Comparison of ENCODE assay signal across 8 mouse cellular contexts in the genomic region with DNA sequence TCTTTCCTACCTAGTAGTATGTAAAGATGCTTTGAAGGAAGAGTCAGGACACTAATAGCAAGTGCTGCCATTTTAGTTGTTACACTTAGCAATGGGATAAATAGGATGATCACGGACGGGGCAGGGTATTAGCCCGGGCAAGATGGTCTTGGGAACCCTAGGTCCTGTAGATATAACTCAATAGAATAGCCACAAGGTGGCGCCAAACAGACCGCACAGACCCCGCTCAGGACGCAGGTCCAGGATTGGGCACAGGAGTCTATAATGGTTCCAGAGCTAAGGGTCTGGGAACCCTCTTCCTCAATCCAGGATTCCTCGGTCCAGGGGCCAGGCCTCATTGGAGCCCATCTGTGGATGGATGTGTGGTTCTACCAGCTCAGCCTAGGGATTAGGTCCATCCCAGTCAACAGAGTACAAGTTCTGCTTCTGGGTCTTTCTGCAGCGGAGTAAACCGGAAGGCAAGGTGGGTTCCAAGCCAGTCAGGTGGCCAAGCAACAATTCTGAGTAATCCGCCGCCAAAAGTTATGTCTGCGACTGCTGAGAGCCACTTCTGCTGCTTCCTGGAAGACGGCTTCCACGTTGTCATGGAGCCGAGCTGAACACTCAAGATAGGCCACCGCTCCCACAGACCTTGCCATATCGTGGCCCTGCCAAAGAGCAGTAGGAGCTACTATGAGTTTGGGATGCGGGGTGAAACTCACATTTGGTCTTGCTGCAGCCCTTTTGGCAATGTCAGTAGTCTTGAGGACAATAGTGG. TPM values are rescaled to one million over a fixed set of nuclear protein-coding genes. Genes with fewer than 3 reads are reported as not detected.
DNase-seq lines count a peak whose midpoint lies in the region; ATAC-seq and TF ChIP-seq lines count a peak whose summit lies in the region.

No protein-coding gene starts in this region.

- peak; percentile 47; the same call in 1 of the 2 replicates for TF ChIP-seq CTCF in spleen, adult 2 months (IDR thresholded peaks at IDR 0.05; ENCODE audit: extremely low read depth, insufficient read depth, insufficient read length, insufficient replicate concordance)
- peak; percentile 68 for TF ChIP-seq CTCF in liver, postnatal 0 days (IDR thresholded peaks at IDR 0.05; ENCODE audit: low read depth)

- H3K4me2 ChIP-seq in liver, postnatal 0 days (ENCODE audit: low read depth, low read length) = no peak overlapping the region
- H3K4me2 ChIP-seq in forebrain, embryonic 13.5 days = no peak overlapping the region

- DNase-seq in gastrocnemius, adult 18-20 months (ENCODE audit: low spot score) = peak; percentile 31
- DNase-seq in gastrocnemius, postnatal 36 days = no peak
- peak in 1 of 2 experiments; percentile 16 for DNase-seq in spleen, adult 2 months (ENCODE audit: low read depth in 1 of 2, low spot score in 2 of 2)
- DNase-seq in spleen, adult 18-20 months = no peak
- peak; percentile 56 to 65 for DNase-seq in cerebellum, postnatal 14 days
- peak; percentile 57 for DNase-seq in liver, postnatal 0 days
- DNase-seq in right cerebral cortex, postnatal 25 days = no peak

- intact Hi-C loops in gastrocnemius, postnatal 36 days (cut with DNase I) = no loop called here

- 68% methylated on average over 19 of the region's 19 CpGs for WGBS in spleen, adult 2 months
- 66% methylated on average over 19 of the region's 19 CpGs for WGBS in liver, postnatal 0 days (ENCODE audit: insufficient replicate concordance)
- 76% methylated on average over 19 of the region's 19 CpGs for WGBS in forebrain, embryonic 13.5 days

- H3K4me1 ChIP-seq in spleen, adult 2 months (ENCODE audit: control insufficient read depth, insufficient read depth, insufficient read length) = no peaks in the 10 kb centered on the region
- H3K4me1 ChIP-seq in liver, postnatal 0 days (ENCODE audit: insufficient read depth) = peaks cover 1% of the 10 kb centered on the region
- H3K4me1 ChIP-seq in forebrain, embryonic 13.5 days = no peaks in the 10 kb centered on the region

- peak; percentile 31; the same call in 1 of the 2 replicates for ATAC-seq in liver, postnatal 0 days
- ATAC-seq in forebrain, embryonic 13.5 days = no peak

- H3K9me3 ChIP-seq in liver, postnatal 0 days (ENCODE audit: low read length) = no peaks in the 10 kb centered on the region
- no peaks in the 10 kb centered on the region for H3K9me3 ChIP-seq in forebrain, embryonic 13.5 days (replicated peaks)

- no peak overlapping the region for H3K9ac ChIP-seq in liver, postnatal 0 days (replicated peaks)
- no peak overlapping the region for H3K9ac ChIP-seq in forebrain, embryonic 13.5 days

- H3K4me3 ChIP-seq in spleen, adult 2 months (ENCODE audit: extremely low read depth, insufficient read depth, insufficient read length) = no peak overlapping the region
- H3K4me3 ChIP-seq in liver, postnatal 0 days (ENCODE audit: low read depth, low read length) = no peak overlapping the region
- no peak overlapping the region for H3K4me3 ChIP-seq in forebrain, embryonic 13.5 days

- no peaks in the 10 kb centered on the region for H3K36me3 ChIP-seq in spleen, adult 2 months (ENCODE audit: control insufficient read depth, insufficient read depth, low read length)
- 0 out of 2 replicates have a peak, but pooled peaks cover 7% of the 10 kb centered on the region for H3K36me3 ChIP-seq in liver, postnatal 0 days (replicated peaks; ENCODE audit: insufficient read depth, low read length)
- H3K36me3 ChIP-seq in forebrain, embryonic 13.5 days (ENCODE audit: poor library complexity, severe bottlenecking) = no peaks in the 10 kb centered on the region

- H3K27ac ChIP-seq in spleen, adult 2 months (ENCODE audit: insufficient read depth, low read length) = no peak overlapping the region
- H3K27ac ChIP-seq in liver, postnatal 0 days (ENCODE audit: low read depth) = no peak overlapping the region
- H3K27ac ChIP-seq in forebrain, embryonic 13.5 days = no peak overlapping the region

- no peaks in the 10 kb centered on the region for H3K27me3 ChIP-seq in spleen, adult 2 months (ENCODE audit: control insufficient read depth, insufficient read depth, low read length)
- no peaks in the 10 kb centered on the region for H3K27me3 ChIP-seq in liver, postnatal 0 days (ENCODE audit: insufficient read depth, low read length)
- H3K27me3 ChIP-seq in forebrain, embryonic 13.5 days = no peaks in the 10 kb centered on the region

- TF ChIP-seq EP300 in liver, postnatal 0 days (IDR thresholded peaks at IDR 0.05; ENCODE audit: low read depth) = no peak

- TF ChIP-seq POLR2A in spleen, adult 2 months (IDR thresholded peaks at IDR 0.05; ENCODE audit: low read depth, low read length) = no peak

RNA-seq across cellular contexts. Expression of gene Rhod, which starts 13.4 kb away (rescaled TPM):
- total RNA-seq in gastrocnemius, adult 18-20 months (2021) = under 1 TPM; 0.27 to 0.31 TPM
- under 1 TPM; 0.39 to 0.69 TPM for total RNA-seq in gastrocnemius, postnatal 36 days (2021)
- polyA plus RNA-seq in spleen, adult 2 months (2012; rRNA removed) = 4.0 and 4.9 TPM in 2 replicates
- polyA plus RNA-seq in liver, postnatal 0 days (2015; fragmentation: Nextera tagmentation; extraction: Ambion mirVana) = 14.8 and 19.0 TPM in 2 replicates
- polyA plus RNA-seq in forebrain, embryonic 13.5 days (2015; fragmentation: Nextera tagmentation; extraction: Ambion mirVana) = 5.5 and 6.6 TPM in 2 replicates

RNA-seq across cellular contexts. Expression of gene Kdm2a, which starts 27.7 kb away (rescaled TPM):
- total RNA-seq in gastrocnemius, adult 18-20 months (2021) = 10 to 100 TPM; 33.4 to 36.8 TPM
- total RNA-seq in gastrocnemius, postnatal 36 days (2021) = 10 to 100 TPM; 26.5 to 32.2 TPM
- polyA plus RNA-seq in spleen, adult 2 months (2012; rRNA removed) = 98.9 and 115 TPM in 2 replicates
- polyA plus RNA-seq in liver, postnatal 0 days (2015; fragmentation: Nextera tagmentation; extraction: Ambion mirVana) = 7.8 and 8.5 TPM in 2 replicates
- 38.8 and 43.9 TPM in 2 replicates for polyA plus RNA-seq in forebrain, embryonic 13.5 days (2015; fragmentation: Nextera tagmentation; extraction: Ambion mirVana)

RNA-seq across cellular contexts. Expression of gene Syt12, which starts 51.5 kb away (rescaled TPM):
- 1 to 10 TPM; 1.9 to 2.1 TPM for total RNA-seq in gastrocnemius, adult 18-20 months (2021)
- 1 to 10 TPM; 8.5 to 8.6 TPM for total RNA-seq in gastrocnemius, postnatal 36 days (2021)
- polyA plus RNA-seq in spleen, adult 2 months (2012; rRNA removed) = 0.68 and 0.85 TPM in 2 replicates
- 0.15 and 0.19 TPM in 2 replicates for polyA plus RNA-seq in liver, postnatal 0 days (2015; fragmentation: Nextera tagmentation; extraction: Ambion mirVana)
- 1.0 and 1.3 TPM in 2 replicates for polyA plus RNA-seq in forebrain, embryonic 13.5 days (2015; fragmentation: Nextera tagmentation; extraction: Ambion mirVana)

Comparison
In these comparisons a context has a peak if more than half of its experiments do, and no peak if none do; other contexts are left out.
1. DNase-seq: peak in gastrocnemius, adult 18-20 months (single experiment), cerebellum, postnatal 14 days (2 of 2) and liver, postnatal 0 days (single experiment); none in gastrocnemius, postnatal 36 days (0 of 2), spleen, adult 18-20 months (0 of 2) and right cerebral cortex, postnatal 25 days (single experiment).